Mouse (Mus musculus): ENCODE results near the gene Nfib. TPM values are rescaled to one million over a fixed set of nuclear protein-coding genes. Genes with fewer than 3 reads are reported as not detected.

Nfib gene
- total RNA-seq, 2 experiments from 2014 or later, result 126 TPM

- DNase-seq, result peak in 1 of 2 experiments; percentile 42
Measured at GRCm38 (mm10) chr4:82431831-82432230, 273.7 kb downstream of the Nfib start.

GRCm38 (mm10) chr4:82430802-82431201 is 274.7 kb downstream of the Nfib start:
- no peak for DNase-seq

GRCm38 (mm10) chr4:82426224-82426623 is 279.3 kb downstream of the Nfib start:
- DNase-seq, result peak in 1 of 2 experiments; percentile 58

GRCm38 (mm10) chr4:82418241-82418640 is 287.3 kb downstream of the Nfib start:
- peak in 1 of 2 experiments; percentile 39 for DNase-seq

DNA sequence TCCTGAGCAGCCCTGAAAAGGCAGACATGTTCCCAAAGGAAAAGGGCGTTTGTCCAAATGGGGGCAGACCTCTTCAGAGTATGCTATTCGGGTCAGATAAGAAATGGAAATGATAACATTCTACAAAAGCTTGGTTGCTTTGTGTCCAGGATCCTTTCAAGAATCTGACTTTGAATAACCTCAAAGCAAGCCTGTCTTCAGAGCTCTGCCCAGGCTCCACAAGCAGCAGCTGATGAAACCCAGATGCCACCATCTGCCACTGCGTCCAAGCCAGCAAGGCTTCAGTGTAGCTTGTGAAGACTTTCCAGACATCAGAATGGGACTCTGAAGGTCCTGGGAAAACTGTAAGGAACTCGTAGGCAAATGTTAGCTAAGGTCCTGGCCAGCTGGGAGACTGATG is 289.7 kb downstream of the Nfib start:
- peak; percentile 51 to 56 for DNase-seq

DNA sequence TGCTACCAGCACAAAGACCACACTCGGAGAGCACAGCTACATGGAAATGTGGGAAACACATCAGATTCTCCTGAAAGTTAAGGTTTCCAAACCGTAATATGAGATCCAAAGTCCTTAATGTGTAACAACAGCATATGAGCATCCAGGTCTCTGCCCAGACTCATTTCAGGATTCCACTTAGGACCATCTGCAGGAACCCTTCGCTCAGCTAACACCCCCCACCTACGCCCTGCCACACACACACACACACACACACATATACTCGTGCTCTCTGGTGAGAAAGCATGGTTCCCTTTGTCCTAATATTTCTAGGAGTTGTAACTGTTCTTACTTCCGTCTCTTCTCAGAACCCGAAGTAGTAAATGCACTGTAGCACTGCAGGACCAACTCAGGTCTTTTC is 292.9 kb downstream of the Nfib start:
- no peak for DNase-seq

DNA sequence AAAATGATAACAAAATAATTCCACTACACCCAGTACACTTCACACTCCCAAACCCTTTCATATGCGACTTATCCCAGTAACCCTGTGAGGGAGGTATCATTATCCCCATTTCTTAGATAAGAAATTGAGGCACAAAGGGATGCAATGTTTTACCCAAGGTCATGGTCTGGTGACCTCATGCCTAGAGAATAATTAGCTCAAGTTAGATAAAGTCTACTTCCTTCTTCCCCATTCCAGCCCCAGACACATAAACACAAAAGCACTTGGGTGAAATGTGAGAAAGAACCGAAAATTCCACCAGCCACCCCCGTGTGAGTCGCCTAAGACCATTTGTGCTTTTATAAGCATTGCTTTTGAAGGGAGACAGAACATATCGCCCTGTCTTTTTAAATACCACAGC is 293.6 kb downstream of the Nfib start:
- no peak for DNase-seq

DNA sequence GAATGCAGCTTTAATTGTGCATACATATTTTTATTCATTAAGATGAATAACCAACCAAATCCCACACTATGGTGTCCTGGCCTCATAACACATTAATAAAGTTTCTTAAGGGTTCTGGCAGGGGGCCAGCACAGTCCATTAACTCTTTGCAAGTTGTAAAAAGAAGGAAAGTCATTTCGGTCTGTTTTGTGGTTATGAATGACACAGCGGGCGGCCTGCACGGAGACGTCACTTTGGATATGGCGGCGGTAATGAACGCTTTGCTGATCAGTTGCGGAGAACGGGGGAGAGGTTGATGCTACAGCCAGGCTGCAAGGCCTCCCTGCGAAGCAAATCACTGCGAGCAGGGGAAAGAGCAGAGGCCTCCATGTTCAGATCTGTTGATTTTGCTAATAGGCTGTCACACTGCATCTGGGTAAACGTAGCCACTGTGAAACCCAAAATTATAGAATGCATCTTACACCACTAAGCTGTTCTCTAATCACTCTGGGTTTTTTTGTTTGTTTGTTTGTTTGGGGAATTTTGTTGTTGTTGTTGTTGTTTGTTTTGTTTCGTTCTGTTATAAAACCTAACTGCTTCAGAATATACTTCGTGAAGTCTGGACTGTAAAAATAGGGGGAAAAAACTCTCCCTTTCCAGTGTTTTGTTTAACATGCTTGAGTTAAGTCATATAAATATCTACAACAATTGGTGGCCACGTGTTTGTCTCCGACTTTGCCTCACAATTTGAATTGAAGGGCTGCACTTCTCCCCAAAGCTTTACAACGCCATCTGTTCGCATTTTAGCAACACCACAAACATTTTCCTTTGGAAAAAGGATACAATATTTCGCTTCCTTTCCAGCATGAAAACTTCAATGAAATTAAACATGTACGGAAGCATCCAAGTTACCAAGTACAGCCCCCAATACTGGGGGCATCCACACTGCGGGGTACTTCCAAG is 296.8 kb downstream of the Nfib start:
- no peak for DNase-seq

DNA sequence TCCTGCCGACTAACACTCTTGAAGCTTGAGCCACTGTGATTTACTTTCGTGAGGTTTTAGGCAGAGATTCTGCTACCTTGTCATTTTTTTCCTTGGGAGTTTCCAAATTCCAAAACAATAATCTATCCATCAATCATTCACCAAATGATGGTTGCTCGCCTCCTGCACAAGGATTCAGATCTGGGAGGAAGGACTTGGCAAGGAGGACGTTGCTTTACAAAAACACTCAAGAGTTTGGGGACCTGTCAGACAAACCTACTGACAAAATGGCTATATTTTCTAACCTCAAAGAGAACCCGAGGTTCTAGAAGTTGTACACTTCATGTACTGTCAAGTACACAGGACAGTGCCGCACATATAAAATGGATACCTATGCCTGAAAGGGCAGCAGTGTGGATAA is 299.0 kb downstream of the Nfib start:
- DNase-seq, result no peak

GRCm38 (mm10) chr4:82405791-82406190 is 299.8 kb downstream of the Nfib start:
- DNase-seq, result no peak

DNA sequence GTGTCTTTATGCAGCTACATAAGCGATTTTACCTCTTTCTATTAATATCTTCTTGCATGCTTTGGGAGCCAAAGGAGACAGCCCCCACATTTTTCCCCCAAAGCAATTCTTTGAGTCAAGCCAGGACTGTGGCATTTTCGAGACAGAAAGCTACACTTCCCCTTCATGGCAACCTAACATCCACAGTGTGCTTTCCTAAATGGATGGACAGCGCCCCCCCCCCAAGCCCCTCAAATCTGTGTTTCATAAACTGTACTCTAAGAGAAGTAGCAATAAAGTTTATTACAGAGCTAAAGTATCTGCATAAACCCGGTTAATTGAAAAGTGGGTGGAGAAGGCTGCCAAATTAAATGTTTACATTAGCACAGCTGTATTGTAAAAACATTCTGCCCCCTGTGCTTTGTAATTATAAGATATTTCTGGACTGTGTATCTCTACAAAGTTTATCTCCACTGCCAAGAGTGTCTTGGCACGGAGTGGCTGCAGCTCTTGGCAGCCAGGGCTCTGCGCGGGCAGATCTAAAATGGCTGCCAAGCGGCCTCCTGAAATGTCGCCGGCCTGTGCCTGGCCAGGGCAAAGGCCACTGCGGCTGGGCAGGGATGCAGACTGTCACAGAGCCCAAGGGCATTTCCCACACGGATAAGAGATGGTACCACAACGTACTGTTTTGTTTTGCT is 301.4 kb downstream of the Nfib start:
- peak; percentile 78 to 86 for DNase-seq

- DNase-seq, result no peak
Measured at GRCm38 (mm10) chr4:82402666-82403065, 302.9 kb downstream of the Nfib start.

- no peak for DNase-seq
Measured at GRCm38 (mm10) chr4:82401450-82402061, 304.0 kb downstream of the Nfib start.

GRCm38 (mm10) chr4:82400536-82400935 is 305.0 kb downstream of the Nfib start:
- DNase-seq, result peak; percentile 52 to 71

DNA sequence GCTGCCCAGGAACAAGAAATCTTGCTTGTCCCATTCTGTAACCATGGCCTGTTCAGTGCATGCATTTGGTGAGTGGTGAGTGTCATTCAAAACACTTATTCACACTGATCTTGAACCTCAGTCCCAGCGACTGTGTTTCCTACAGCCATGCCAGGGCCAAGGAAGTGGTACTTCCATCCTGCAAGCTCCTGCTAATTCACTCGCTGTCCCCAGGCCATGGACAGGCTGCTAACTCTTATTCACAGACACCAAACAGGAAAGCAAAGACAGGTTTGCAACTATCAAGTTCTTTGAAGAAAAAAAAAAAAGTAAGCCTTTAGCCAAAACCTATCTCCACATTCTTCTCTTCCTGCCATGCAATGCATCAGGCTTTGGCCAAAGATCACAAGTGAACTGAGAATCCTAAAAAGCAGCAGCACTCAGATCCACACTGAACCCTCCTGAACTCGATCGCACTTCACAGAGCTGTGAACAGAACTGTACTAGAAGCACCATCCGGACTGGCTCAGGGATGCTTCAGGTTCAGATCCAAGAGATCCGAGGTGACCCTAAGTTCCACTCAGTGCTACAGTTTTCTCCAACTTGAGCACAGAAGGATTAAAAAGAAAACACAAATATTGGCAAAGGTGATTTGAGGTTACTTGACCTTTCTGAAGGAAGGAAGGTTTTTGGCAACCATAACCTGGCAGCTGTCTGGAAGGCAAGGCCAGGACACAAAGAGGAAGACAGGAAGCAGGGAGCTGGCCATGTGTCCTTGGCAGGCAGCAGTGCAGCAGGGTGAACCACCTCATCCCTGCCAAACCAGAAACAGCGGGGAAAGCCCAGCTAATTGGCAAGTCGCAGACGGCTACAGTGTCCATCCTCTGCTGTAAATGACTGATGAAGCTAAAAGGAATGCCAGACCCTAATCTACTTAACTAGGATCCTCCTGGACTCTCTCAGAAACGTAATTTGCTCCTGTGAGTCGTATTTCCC is 305.9 kb downstream of the Nfib start:
- DNase-seq, result peak; percentile 80 to 91

- DNase-seq, result no peak
Measured at GRCm38 (mm10) chr4:82398282-82398681, 307.3 kb downstream of the Nfib start.

GRCm38 (mm10) chr4:82396805-82397204 is 308.7 kb downstream of the Nfib start:
- peak in 1 of 2 experiments; percentile 31 for DNase-seq

DNA sequence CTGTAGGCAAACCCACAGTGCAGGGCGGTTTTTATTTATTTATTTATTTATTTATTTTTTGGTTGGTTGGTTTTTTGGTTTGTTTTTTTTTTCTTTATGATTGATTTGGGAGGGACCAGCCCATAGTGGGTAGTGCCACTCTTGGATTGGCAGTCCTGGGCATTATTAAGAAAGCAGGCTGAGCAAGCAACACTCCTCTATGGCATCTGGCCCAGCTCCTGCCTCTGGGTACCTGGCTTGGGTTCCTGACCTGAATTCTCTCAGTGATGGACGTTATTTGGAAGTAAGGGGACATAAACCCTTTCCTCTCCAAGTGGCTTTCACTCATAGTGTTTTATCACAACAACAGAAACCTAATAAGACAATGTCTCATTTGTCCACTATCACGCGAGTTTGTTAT is 309.5 kb downstream of the Nfib start:
- DNase-seq, result no peak

- DNase-seq, result no peak
Measured at GRCm38 (mm10) chr4:82394346-82394745, 311.2 kb downstream of the Nfib start.

DNA sequence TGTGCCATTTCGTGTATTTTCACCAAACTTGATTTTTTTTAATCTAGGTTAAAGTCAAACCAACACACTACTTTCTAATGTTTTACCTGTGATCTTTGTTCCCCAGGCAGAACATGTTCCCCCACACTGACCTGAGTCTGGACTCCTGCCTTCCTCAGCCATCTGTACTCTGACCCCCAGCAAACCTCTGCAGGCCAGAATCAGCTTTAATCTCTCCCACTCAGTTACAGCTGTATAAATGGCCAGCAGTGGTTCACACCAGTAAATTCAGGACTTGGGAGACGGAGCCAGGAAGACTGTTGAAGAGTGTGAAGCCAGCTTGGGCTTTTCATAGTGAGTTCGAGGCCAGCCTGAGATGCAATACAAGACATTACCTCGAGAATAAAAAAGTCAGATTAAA is 312.5 kb downstream of the Nfib start:
- DNase-seq, result no peak

- DNase-seq, result no peak
Measured at GRCm38 (mm10) chr4:82392496-82392895, 313.1 kb downstream of the Nfib start.

All from heart, adult 18-20 months (tissue).